Mouse (Mus musculus): ENCODE results near the gene Tns4. TPM values are rescaled to one million over a fixed set of nuclear protein-coding genes. Genes with fewer than 3 reads are reported as not detected.

Gene Tns4
- polyA plus RNA-seq (2012; rRNA removed) = 0.14 and 0.23 TPM in 2 replicates

GRCm38 (mm10) chr11:99089077-99089601 lies at the start of gene Tns4:
Gene Tns4, minus strand, starts transcription at chr11:99089306.

DNA sequence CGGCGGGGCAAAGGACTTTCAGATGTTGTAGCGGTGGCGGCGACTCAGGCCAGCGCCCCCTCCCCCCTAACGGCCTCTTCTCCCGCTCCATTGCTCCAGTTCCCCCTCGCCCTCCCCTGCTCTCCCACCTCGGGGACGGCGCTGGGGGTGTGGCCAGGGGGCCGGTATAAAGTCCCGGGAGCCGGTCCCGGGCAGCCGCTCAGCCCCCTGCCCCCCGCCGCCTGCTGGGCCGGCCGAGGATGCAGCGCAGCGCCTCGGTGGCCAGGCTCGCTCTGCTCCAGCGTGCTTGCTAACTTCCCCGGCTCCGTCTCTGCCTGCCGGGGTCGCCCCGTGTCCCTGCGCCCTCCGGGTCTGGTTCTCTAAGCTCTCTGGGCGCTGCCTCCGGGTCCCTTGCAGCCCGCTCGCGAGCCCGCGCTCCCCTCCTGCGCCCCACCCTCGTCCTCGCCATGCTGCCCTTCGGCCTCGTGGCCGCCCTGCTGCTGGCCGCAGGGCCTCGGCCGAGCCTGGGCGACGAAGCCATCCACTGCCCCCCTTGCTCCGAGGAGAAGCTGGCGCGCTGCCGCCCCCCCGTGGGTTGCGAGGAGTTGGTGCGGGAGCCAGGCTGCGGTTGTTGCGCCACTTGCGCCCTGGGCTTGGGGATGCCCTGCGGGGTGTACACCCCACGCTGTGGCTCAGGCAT lies 47.9 kb downstream of the Tns4 start, which contains the start of gene Igfbp4:
Gene Igfbp4, plus strand, starts transcription at position 194 of the 679 bp plus-strand sequence.

DNA sequence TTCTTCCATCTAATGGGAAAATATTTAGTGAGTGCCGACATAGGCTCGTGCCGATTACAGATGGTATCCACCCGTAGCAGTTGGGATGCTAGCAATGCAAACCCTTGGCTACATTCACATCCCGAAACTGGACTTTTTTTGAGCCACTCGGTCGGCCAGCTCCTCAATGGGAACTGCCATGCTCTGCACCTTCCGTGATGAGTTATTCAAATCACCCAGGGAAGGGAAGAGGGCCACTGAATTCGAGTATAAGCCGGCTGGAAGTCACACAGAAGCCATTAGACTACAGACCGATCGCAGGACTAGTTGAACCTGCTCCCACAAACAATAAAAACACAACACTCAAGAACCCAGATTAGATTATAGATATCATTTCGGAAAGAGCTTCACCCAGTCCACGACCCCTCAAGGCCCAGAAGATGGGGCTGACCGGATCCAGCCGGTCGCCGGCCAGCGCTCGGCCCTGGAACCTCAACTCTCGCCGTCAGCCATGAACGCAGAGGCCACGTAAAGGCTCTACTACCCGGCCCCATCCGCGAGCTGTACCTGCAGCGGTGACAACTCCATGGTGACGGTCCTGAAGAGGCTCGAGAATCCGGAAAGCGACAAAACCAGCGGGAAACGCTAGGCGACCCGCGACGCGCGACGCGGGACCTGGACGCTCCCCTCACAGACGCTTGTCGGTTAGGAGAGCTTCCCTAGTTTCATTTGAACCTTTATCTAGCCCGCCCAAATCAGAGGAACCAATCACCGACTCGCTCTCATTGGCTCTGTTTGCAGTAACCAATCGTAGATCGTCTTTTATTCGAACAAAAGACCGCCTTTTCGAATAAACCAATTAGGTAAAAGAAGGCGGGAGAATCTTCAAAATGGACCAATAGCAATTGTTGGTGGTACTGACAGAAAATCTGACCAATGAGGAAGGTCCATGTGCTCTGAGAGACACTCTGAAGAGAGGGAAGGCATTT lies 65.3 kb downstream of the Tns4 start, which contains the start of gene Top2a:
Gene Top2a, minus strand, starts transcription at position 690 of the 968 bp plus-strand sequence.

Other genes starting within 250 kb of the Tns4 start
- gene Wipf2, start 225.7 kb downstream of the Tns4 start, polyA plus RNA-seq (2012; rRNA removed) = 11.4 and 11.6 TPM in 2 replicates
- 7.7 and 8.2 TPM in 2 replicates for gene Cdc6, start 181.5 kb downstream of the Tns4 start, polyA plus RNA-seq (2012; rRNA removed)
- 10.6 and 16.7 TPM in 2 replicates for gene Rara, start 161.5 kb downstream of the Tns4 start, polyA plus RNA-seq (2012; rRNA removed)
- 1.5 and 2.3 TPM in 2 replicates for gene Gjd3, start 106.3 kb downstream of the Tns4 start, polyA plus RNA-seq (2012; rRNA removed)
- 78.7 and 104 TPM in 2 replicates for gene Top2a, start 65.1 kb downstream of the Tns4 start, polyA plus RNA-seq (2012; rRNA removed)
- gene Igfbp4, start 48.1 kb downstream of the Tns4 start, polyA plus RNA-seq (2012; rRNA removed) = 178 and 324 TPM in 2 replicates
- 0.22 and 0.45 TPM in 2 replicates for gene Ccr7, start 65.8 kb upstream of the Tns4 start, polyA plus RNA-seq (2012; rRNA removed)
- 293 and 337 TPM in 2 replicates for gene Smarce1, start 141.7 kb upstream of the Tns4 start, polyA plus RNA-seq (2012; rRNA removed)
- gene Krt222, start 154.8 kb upstream of the Tns4 start, polyA plus RNA-seq (2012; rRNA removed) = 1.5 and 1.6 TPM in 2 replicates
- gene Krt24, start 196.0 kb upstream of the Tns4 start, polyA plus RNA-seq (2012; rRNA removed) = 0.04 and 0.09 TPM in 2 replicates
- 0.06 and 0.07 TPM in 2 replicates for gene Krt25, start 233.6 kb upstream of the Tns4 start, polyA plus RNA-seq (2012; rRNA removed)
- 0.09 and 0.12 TPM in 2 replicates for gene Krt26, start 248.7 kb upstream of the Tns4 start, polyA plus RNA-seq (2012; rRNA removed)